Mouse (Mus musculus): Measurements from ENCODE around the gene Ccdc28a. TPM values are rescaled to one million over a fixed set of nuclear protein-coding genes. Genes with fewer than 3 reads are reported as not detected.
A peak's percentile ranks its signal among the peaks of the same experiment; 100 is the strongest.

The Ccdc28a gene
- 11.2 and 15.3 TPM in 2 replicates for polyA plus RNA-seq (2015; fragmentation: Nextera tagmentation; extraction: Ambion mirVana)

- Histone ChIP-seq H3K9me3 (no peaks in the 10 kb centered on the region), H3K9ac (peak within 1 kb of the TSS; percentile 63), H3K4me3 (replicated peaks) (peak within 1 kb of the TSS; percentile 89), H3K36me3 (no peaks in the 10 kb centered on the region), H3K4me2 (peak within 1 kb of the TSS; percentile 63), H3K27ac (peak within 1 kb of the TSS; percentile 81; the same call in 1 of the 2 replicates), H3K4me1 (no peaks in the 10 kb centered on the region), H3K27me3 (replicated peaks) (no peaks in the 10 kb centered on the region)
- under 1% methylated on average over 41 of the region's 41 CpGs for WGBS
- ATAC-seq (ENCODE audit: insufficient read depth, low FRiP score, low read depth): peak; percentile 96
Measured at GRCm38 (mm10) chr10:18234560-18235401, at the start of gene Ccdc28a. TSS of gene Ccdc28a (minus strand) at chr10:18234998.

GRCm38 (mm10) chr10:18283991-18284390, 49.2 kb upstream of the Ccdc28a start:
- Histone ChIP-seq H3K27ac (no peak overlapping the region), H3K36me3 (no peaks in the 10 kb centered on the region), H3K9me3 (no peaks in the 10 kb centered on the region), H3K4me3 (replicated peaks) (no peak overlapping the region), H3K4me1 (no peaks in the 10 kb centered on the region), H3K27me3 (replicated peaks) (no peaks in the 10 kb centered on the region), H3K9ac (no peak overlapping the region), H3K4me2 (no peak overlapping the region)
- no peak for ATAC-seq (ENCODE audit: insufficient read depth, low FRiP score, low read depth)
- WGBS: 83% methylated on average over 5 of the region's 5 CpGs

- Histone ChIP-seq H3K9me3 (no peaks in the 10 kb centered on the region), H3K4me3 (replicated peaks) (no peak overlapping the region), H3K27me3 (replicated peaks) (no peaks in the 10 kb centered on the region), H3K27ac (no peak overlapping the region), H3K4me1 (no peaks in the 10 kb centered on the region), H3K4me2 (no peak overlapping the region), H3K36me3 (no peaks in the 10 kb centered on the region), H3K9ac (no peak overlapping the region)
- 78% methylated on average over 4 of the region's 4 CpGs for WGBS
- ATAC-seq (ENCODE audit: insufficient read depth, low FRiP score, low read depth): no peak
Measured at GRCm38 (mm10) chr10:18276090-18276734, 41.4 kb upstream of the Ccdc28a start.

GRCm38 (mm10) chr10:18251345-18251744, 16.5 kb upstream of the Ccdc28a start:
- H3K27ac ChIP-seq: no peak overlapping the region
- 65% methylated on average over 4 of the region's 4 CpGs for whole genome bisulfite sequencing
- ATAC-seq (ENCODE audit: insufficient read depth, low FRiP score, low read depth): no peak

GRCm38 (mm10) chr10:18243614-18244013, 8.8 kb upstream of the Ccdc28a start:
- Histone ChIP-seq H3K9ac (no peak overlapping the region), H3K4me2 (no peak overlapping the region), H3K4me1 (no peaks in the 10 kb centered on the region), H3K9me3 (no peaks in the 10 kb centered on the region), H3K27me3 (replicated peaks) (no peaks in the 10 kb centered on the region), H3K36me3 (no peaks in the 10 kb centered on the region), H3K4me3 (replicated peaks) (no peak overlapping the region), H3K27ac (no peak overlapping the region)
- 46% methylated on average over 2 of the region's 2 CpGs for whole genome bisulfite sequencing
- no peak for ATAC-seq (ENCODE audit: insufficient read depth, low FRiP score, low read depth)

More at GRCm38 (mm10) chr10:18251345-18251744, 16.5 kb upstream of the Ccdc28a start:
- Histone ChIP-seq H3K36me3 (no peaks in the 10 kb centered on the region), H3K27me3 (replicated peaks) (no peaks in the 10 kb centered on the region), H3K4me3 (replicated peaks) (no peak overlapping the region), H3K9ac (no peak overlapping the region), H3K4me1 (no peaks in the 10 kb centered on the region), H3K4me2 (no peak overlapping the region), H3K9me3 (no peaks in the 10 kb centered on the region)

GRCm38 (mm10) chr10:18237191-18237590, 2.4 kb upstream of the Ccdc28a start:
- Histone ChIP-seq H3K4me1 (no peaks in the 10 kb centered on the region), H3K4me2 (no peak overlapping the region), H3K9ac (no peak overlapping the region), H3K36me3 (no peaks in the 10 kb centered on the region), H3K27ac (no peak overlapping the region), H3K27me3 (replicated peaks) (no peaks in the 10 kb centered on the region), H3K9me3 (no peaks in the 10 kb centered on the region), H3K4me3 (replicated peaks) (no peak overlapping the region)
- no peak for ATAC-seq (ENCODE audit: insufficient read depth, low FRiP score, low read depth)
- WGBS: 88% methylated on average over 7 of the region's 7 CpGs

GRCm38 (mm10) chr10:18236328-18236927, 1.6 kb upstream of the Ccdc28a start:
- no peak for ATAC-seq (ENCODE audit: insufficient read depth, low FRiP score, low read depth)
- Histone ChIP-seq H3K4me1 (no peaks in the 10 kb centered on the region), H3K27ac (no peak overlapping the region), H3K4me2 (no peak overlapping the region), H3K36me3 (no peaks in the 10 kb centered on the region), H3K27me3 (replicated peaks) (no peaks in the 10 kb centered on the region), H3K9me3 (no peaks in the 10 kb centered on the region), H3K9ac (no peak overlapping the region), H3K4me3 (replicated peaks) (no peak overlapping the region)
- WGBS: 80% methylated on average over 5 of the region's 5 CpGs

- no peaks in the 10 kb centered on the region for H3K36me3 ChIP-seq
- no peak for ATAC-seq (ENCODE audit: insufficient read depth, low FRiP score, low read depth)
- H3K4me1 ChIP-seq: no peaks in the 10 kb centered on the region
- no peaks in the 10 kb centered on the region for H3K27me3 ChIP-seq (replicated peaks)
- WGBS: 12% methylated on average over 14 of the region's 14 CpGs
- peak overlapping the region; percentile 89 for H3K4me3 ChIP-seq (replicated peaks)
- no peaks in the 10 kb centered on the region for H3K9me3 ChIP-seq
- no peak overlapping the region for H3K27ac ChIP-seq
- H3K9ac ChIP-seq: no peak overlapping the region
- H3K4me2 ChIP-seq: peak overlapping the region; percentile 63
Measured at GRCm38 (mm10) chr10:18235402-18235747, 577 bp upstream of the Ccdc28a start.

- Histone ChIP-seq H3K4me3 (replicated peaks) (no peak overlapping the region), H3K27ac (no peak overlapping the region), H3K9ac (no peak overlapping the region), H3K4me1 (no peaks in the 10 kb centered on the region), H3K4me2 (peak overlapping the region; percentile 63; the same call in 1 of the 2 replicates), H3K36me3 (no peaks in the 10 kb centered on the region), H3K27me3 (replicated peaks) (no peaks in the 10 kb centered on the region), H3K9me3 (no peaks in the 10 kb centered on the region)
- no peak for ATAC-seq (ENCODE audit: insufficient read depth, low FRiP score, low read depth)
- WGBS: 44% methylated on average over 3 of the region's 3 CpGs
Measured at GRCm38 (mm10) chr10:18233891-18234290, 907 bp downstream of the Ccdc28a start.

- peak; percentile 31; the same call in 1 of the 2 replicates for ATAC-seq (ENCODE audit: insufficient read depth, low FRiP score, low read depth)
- no peak overlapping the region for H3K9ac ChIP-seq
- H3K4me3 ChIP-seq (replicated peaks): no peak overlapping the region
- H3K9me3 ChIP-seq: no peaks in the 10 kb centered on the region
- no peak overlapping the region for H3K4me2 ChIP-seq
- WGBS: 75% methylated on average over 3 of the region's 3 CpGs
- H3K36me3 ChIP-seq: no peaks in the 10 kb centered on the region
- no peaks in the 10 kb centered on the region for H3K27me3 ChIP-seq (replicated peaks)
- no peak overlapping the region for H3K27ac ChIP-seq
- H3K4me1 ChIP-seq: no peaks in the 10 kb centered on the region
Measured at GRCm38 (mm10) chr10:18224386-18224785, 10.4 kb downstream of the Ccdc28a start.

- Histone ChIP-seq H3K36me3 (no peaks in the 10 kb centered on the region), H3K4me2 (no peak overlapping the region), H3K4me1 (no peaks in the 10 kb centered on the region), H3K27ac (no peak overlapping the region), H3K9me3 (no peaks in the 10 kb centered on the region), H3K9ac (no peak overlapping the region), H3K27me3 (replicated peaks) (no peaks in the 10 kb centered on the region), H3K4me3 (replicated peaks) (no peak overlapping the region)
- 63% methylated on average over 10 of the region's 10 CpGs for WGBS
- no peak for ATAC-seq (ENCODE audit: insufficient read depth, low FRiP score, low read depth)
Measured at GRCm38 (mm10) chr10:18219351-18219750, 15.4 kb downstream of the Ccdc28a start.

- H3K27ac ChIP-seq: no peak overlapping the region
- no peak overlapping the region; the same call in 1 of the 2 replicates for H3K4me2 ChIP-seq
- H3K4me3 ChIP-seq (replicated peaks): no peak overlapping the region
- H3K4me1 ChIP-seq: peaks cover 9% of the 10 kb centered on the region
- no peak overlapping the region for H3K9ac ChIP-seq
- WGBS: 43% methylated on average over 5 of the region's 5 CpGs
- H3K36me3 ChIP-seq: no peaks in the 10 kb centered on the region
- H3K27me3 ChIP-seq (replicated peaks): no peaks in the 10 kb centered on the region
- H3K9me3 ChIP-seq: no peaks in the 10 kb centered on the region
- peak; percentile 36; the same call in 1 of the 2 replicates for ATAC-seq (ENCODE audit: insufficient read depth, low FRiP score, low read depth)
Measured at GRCm38 (mm10) chr10:18214124-18214523, 20.7 kb downstream of the Ccdc28a start.
